Mouse (Mus musculus) left cerebral cortex, adult 6 months (tissue): ENCODE measurements around the gene Brdt. TPM values are rescaled to one million over a fixed set of nuclear protein-coding genes. Genes with fewer than 3 reads are reported as not detected.

ENCODE experiments used
- long read RNA-seq, 2 experiments: library from polyadenylated mRNA; unstranded; transcript quantifications; one replicate each; pipeline ENCODE4 v2.0.0; 2019 to 2020
- polyA plus RNA-seq: library from polyadenylated mRNA; unstranded; fragments of <200 nt; fragmentation: Nextera tagmentation; gene quantifications from 2 replicates; pipeline ENCODE4 v1.2.3, GENCODE M21; 2021

The Brdt gene
- polyA plus RNA-seq = 1.9 and 4.2 TPM in 2 replicates
- long read RNA-seq, experiment 1, partial matches to known transcripts = 18 of 29 reads
- long read RNA-seq, experiment 1, other reads (novel, unspliced or antisense) = 11 of 29 reads
- long read RNA-seq, experiment 2, partial matches to known transcripts = 2 of 7 reads
- long read RNA-seq, experiment 2, other reads (novel, unspliced or antisense) = 4 of 7 reads

DNA sequence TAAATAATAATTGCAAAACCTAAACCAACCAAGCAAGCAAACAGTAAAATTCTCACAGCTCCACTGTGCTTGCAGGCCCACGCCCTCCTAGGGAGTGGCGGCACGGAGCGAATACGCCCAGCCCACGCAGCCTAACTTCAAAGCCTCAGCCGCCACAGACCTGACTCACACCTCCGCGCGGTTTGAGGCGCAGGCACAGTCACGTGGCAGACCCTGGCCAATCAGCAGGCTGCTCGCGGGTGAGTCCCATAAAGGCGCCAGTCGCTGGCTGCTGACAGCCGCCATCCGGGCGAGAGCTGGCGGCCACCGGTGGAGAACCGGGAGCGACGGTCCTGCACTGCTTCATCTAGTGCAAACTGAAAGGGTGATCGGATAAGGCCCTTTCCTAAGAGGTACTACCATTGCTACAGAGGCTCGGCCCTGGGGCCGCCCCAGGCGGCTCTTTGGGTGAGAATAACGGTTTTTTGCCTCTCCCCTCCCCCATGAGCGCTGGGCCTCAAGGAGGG, at the start of gene Brdt:
TSS of gene Brdt (plus strand) at position 244 of the 506 bp plus-strand sequence.

DNA sequence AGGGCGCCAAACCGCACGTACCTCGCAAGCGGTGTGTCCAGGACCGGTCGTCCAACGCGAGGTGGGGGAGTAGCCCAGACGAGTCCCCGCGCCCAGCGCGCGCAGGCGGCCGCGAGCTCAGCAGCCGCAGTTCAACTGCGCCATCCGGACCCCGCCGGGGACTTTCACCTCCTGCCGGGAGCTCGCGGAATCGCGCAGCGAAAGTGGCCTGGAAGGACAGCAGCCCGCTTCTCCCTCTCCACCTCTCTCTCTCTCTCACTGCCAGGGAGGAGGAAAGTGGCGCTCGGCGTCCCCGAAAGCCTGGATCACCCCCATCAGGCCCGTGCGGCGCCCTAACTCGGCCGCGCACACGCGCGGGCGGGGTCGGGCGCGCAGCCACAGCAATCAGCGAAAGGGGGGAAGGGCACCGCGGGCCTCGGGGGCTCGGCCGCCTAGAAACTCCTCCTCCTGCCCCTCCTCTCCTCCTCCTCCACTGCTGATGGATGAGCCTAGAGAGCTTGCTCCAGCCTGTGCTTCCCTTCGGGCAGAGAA, 41.7 kb upstream of the Brdt start, which contains the start of gene Tgfbr3:
TSS of gene Tgfbr3 (minus strand) at position 396 of the 531 bp plus-strand sequence.

DNA sequence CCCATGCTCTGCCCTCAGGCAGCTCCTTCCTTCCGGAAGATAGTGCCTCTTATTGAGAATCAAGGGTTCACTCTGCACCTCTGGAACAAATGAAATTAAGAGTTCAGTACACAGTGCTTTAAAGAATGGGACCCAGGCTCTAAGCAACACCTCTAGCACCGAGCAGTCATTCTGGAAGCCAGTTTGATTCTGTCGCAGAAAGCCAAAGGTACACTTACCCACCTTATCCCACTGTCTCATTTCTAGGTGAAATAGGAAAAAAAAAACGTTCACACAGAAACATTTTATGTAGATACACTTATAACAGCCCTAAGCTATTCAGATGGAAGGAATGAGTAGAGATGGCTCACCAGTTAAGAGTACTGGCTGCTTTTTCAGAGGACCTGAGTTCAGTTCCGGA, 71.5 kb downstream of the Brdt start, which contains the start of gene Ephx4:
TSS of gene Ephx4 (plus strand) at position 301 of the 400 bp plus-strand sequence.

DNA sequence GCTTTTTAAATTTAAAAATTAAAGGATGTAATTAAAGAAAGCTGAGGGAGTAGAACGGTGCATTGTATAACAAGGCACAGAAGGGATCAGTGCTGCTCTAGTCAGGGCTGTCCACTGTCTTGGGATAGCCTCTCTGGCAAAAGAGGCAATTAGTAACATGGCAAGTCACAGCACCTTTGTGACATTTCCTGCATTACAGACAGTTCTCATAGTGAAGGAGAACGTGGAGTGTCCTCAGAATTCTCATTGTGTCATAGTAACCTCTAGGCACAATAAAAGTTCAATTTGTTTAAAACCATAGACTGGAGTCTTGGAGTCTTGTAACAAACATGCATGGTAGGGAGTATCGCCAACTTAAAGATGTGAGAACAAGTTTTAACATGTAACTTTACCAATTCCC, 100.3 kb downstream of the Brdt start, which contains the start of gene Lpcat2b:
TSS of gene Lpcat2b (plus strand) at position 301 of the 400 bp plus-strand sequence.

Other genes starting within 250 kb of the Brdt start
- gene Tgfbr3, start 41.5 kb upstream of the Brdt start, polyA plus RNA-seq = 3.2 and 4.8 TPM in 2 replicates
- gene Ephx4, start 71.6 kb downstream of the Brdt start, polyA plus RNA-seq = 128 and 161 TPM in 2 replicates
- gene Lpcat2b, start 100.4 kb downstream of the Brdt start, polyA plus RNA-seq = not detected in 2 replicates
- 59.8 and 89.0 TPM in 2 replicates for gene Btbd8, start 106.8 kb downstream of the Brdt start, polyA plus RNA-seq
- gene Gm42669, start 176.5 kb downstream of the Brdt start, polyA plus RNA-seq = 0.14 TPM in 1 of 2 replicates, not detected in the other
- gene 1700028K03Rik, start 203.6 kb downstream of the Brdt start, polyA plus RNA-seq = 0.20 and 0.32 TPM in 2 replicates